Mouse (Mus musculus) cortical plate, adult 2 months (tissue): ENCODE results near the gene Flt1.

Experiments
- CTCF ChIP-seq: fragments of 200-500 bp; IDR thresholded peaks from 2 replicates; pipeline ENCODE4 v1.5.1; 2011; ENCODE audit warnings: mild to moderate bottlenecking, control low read depth, low read length; ENCODE audit not compliant: insufficient read depth; ENCODE audit errors: extremely low read depth
- POLR2A ChIP-seq: fragments of 200-500 bp; IDR thresholded peaks from 2 replicates; pipeline ENCODE4 v1.6.1; 2011; ENCODE audit warnings: mild to moderate bottlenecking, low read length, control low read depth; ENCODE audit not compliant: insufficient read depth; ENCODE audit errors: extremely low read depth

DNA sequence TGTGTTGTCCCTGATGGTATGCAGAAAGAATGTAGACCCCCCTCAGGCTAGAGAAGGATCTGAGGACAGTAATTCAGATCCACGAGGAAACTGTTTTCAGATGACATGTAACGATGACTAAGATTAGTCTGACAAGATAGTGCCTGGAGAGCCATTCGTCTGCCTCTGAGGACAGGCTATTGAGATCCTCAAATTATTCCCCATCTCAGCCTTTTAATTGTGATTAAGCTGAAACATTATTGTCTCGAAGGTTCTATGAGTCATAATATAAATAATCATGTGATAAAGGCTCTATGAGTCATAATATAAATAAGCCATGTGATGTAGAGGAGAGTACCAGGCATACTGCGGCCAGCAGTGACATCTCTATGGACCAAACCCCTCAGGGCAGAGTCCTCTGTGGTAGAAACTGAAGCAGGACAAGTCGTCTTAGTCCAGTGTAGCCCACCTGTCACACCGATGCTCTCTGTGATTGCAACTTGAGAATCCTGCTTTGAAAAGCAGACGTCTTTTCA is 11.0 kb upstream of the Flt1 start:
- TF ChIP-seq POLR2A = no peak
- TF ChIP-seq CTCF = no peak
